Mouse (Mus musculus) hindbrain, embryonic 10.5 days (tissue): ENCODE results near the gene Nup88. TPM values are rescaled to one million over a fixed set of nuclear protein-coding genes. Genes with fewer than 3 reads are reported as not detected.

Experiments
- DNase-seq: peaks from one replicate; pipeline ENCODE4 v3.0.0-alpha.2; 2017; ENCODE audit warnings: low spot score
- H3K27ac ChIP-seq: fragments of 300-500 bp; sonication (generic); 2 replicates; pipeline ENCODE4 v1.5.1; 2016; ENCODE audit warnings: mild to moderate bottlenecking, moderate library complexity
- H3K27me3 ChIP-seq: fragments of 300-500 bp; sonication (generic); 2 replicates; pipeline ENCODE4 v1.6.1; 2016; ENCODE audit warnings: mild to moderate bottlenecking; ENCODE audit not compliant: poor library complexity, insufficient read depth, severe bottlenecking
- H3K36me3 ChIP-seq: fragments of 300-500 bp; sonication (generic); 2 replicates; pipeline ENCODE4 v1.6.1; 2016; ENCODE audit warnings: mild to moderate bottlenecking, moderate library complexity
- H3K4me1 ChIP-seq: fragments of 300-500 bp; sonication (generic); replicated peaks from 2 replicates; pipeline ENCODE4 v1.6.1; 2016; ENCODE audit warnings: mild to moderate bottlenecking
- H3K4me3 ChIP-seq: fragments of 300-500 bp; sonication (generic); 2 replicates; pipeline ENCODE4 v1.5.1; 2016; ENCODE audit warnings: mild to moderate bottlenecking, moderate library complexity
- H3K9me3 ChIP-seq: fragments of 300-500 bp; sonication (generic); 2 replicates; pipeline ENCODE4 v1.6.1; 2016; ENCODE audit warnings: mild to moderate bottlenecking, moderate library complexity
- WGBS: fragments of 180-500 bp; shearing (Covaris S2); methylation state at CpG from one replicate; pipeline ENCODE4 v1.1.7; 2016; 5-methylcytosine and 5-hydroxymethylcytosine counted together
- polyA plus RNA-seq: library from polyadenylated mRNA; unstranded; fragments of >200 nt; fragmentation: Nextera tagmentation; extraction: Ambion mirVana; gene quantifications from 2 replicates; pipeline ENCODE4 v1.2.1, GENCODE M21; 2016

Gene Nup88
- 132 and 148 TPM in 2 replicates for polyA plus RNA-seq

DNA sequence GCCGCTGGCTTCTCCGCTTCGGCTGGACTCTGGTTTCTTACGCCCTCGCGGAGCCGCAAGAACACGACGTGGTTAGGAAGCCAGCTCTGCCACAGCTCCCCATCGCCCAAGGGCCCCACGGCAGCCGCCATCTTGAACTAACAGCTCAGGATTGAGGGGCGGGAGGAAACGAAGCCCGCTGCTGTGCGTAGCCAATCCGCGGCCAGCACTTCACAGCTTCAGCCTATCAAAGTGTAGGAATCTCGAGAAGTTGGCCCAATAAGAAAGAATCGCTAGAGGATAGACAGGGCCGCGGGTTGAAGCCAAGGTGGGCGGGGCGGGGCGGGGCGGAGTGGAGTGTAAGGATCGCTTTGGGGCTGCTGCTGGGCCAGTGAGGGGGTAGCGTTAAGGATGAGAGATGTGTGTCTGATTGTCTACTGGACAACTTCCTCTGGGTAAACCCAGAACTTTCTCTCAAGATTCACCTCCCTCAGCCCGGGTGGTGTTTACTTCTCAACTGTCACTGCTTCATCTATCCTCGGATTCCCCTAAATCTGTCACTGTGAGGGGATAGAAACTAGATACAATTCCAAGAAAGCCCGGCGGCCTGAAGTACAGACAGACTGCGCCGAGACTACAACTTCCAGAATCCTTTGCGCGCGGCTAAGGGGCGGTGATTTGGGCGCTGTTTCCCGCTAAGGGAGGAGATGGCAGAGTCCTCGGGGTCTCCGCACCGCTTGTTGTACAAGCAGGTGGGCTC lies at the start of gene Nup88, which contains the start of gene Rpain:
Nup88 (minus strand) TSS at position 153 of the 739 bp plus-strand sequence.
Rpain (plus strand) TSS at position 393 of the 739 bp plus-strand sequence.
- H3K27me3 ChIP-seq, result no peaks in the 10 kb centered on the region
- H3K27ac ChIP-seq, result peak within 1 kb of the TSS; percentile 94
- WGBS, result under 1% methylated on average over 43 of the region's 43 CpGs
- H3K4me1 ChIP-seq, result peaks cover 22% of the 10 kb centered on the region
- H3K36me3 ChIP-seq, result peaks cover 54% of the 10 kb centered on the region
- peak; percentile 95 for DNase-seq
- H3K4me3 ChIP-seq, result peak within 1 kb of the TSS; percentile 93
- H3K9me3 ChIP-seq, result no peaks in the 10 kb centered on the region

DNA sequence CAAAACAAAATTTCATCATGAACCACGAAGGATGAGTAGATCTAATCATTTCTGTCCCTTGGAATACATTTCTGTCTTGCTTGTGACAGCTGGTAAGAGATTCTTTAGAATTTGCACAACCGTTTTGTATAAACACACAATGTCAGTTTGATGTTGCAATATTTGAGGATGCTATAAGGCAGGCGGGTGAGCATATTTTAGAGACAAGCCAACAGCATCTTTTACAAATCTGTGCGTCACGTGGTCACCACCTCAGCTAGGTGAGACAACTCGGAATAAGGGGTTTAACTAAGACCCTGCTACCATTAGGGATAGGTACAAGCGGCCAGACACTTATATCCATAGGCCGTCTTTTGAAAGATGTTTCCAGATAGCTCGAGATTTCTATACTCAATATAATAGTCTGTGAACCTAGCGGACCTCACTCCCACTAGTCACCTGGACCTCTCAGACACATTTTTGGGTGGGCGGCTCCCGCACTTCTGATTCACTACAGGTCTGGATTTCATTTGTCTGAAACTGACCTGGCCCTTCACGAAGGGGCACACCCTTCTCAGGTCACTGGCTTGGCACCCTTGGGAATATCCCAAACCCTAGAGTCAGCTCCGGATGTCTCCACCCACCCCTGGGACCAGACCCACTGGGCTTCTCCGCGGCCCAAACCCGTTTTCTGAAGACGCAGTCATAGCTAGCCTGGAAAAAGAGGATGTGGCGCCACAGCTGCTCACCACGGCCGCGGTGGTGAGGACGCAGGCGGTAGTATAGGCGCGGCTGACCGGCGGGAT lies 48.8 kb upstream of the Nup88 start:
- Histone ChIP-seq H3K9me3 (no peaks in the 10 kb centered on the region), H3K4me1 (peaks cover 37% of the 10 kb centered on the region), H3K27me3 (no peaks in the 10 kb centered on the region), H3K36me3 (peaks cover 46% of the 10 kb centered on the region), H3K27ac (peak overlapping the region; percentile 95), H3K4me3 (peak overlapping the region; percentile 82)
- DNase-seq, result no peak
- WGBS, result 7% methylated on average over 28 of the region's 28 CpGs

- H3K27ac ChIP-seq, result no peak overlapping the region
- peaks cover 37% of the 10 kb centered on the region for H3K4me1 ChIP-seq
- 90% methylated on average over 1 of the region's 1 CpGs for WGBS
- no peak for DNase-seq
- no peak overlapping the region for H3K4me3 ChIP-seq
- no peaks in the 10 kb centered on the region for H3K9me3 ChIP-seq
- peaks cover 46% of the 10 kb centered on the region for H3K36me3 ChIP-seq
- no peaks in the 10 kb centered on the region for H3K27me3 ChIP-seq
Measured at GRCm38 (mm10) chr11:71017051-71017450, 47.3 kb upstream of the Nup88 start.

DNA sequence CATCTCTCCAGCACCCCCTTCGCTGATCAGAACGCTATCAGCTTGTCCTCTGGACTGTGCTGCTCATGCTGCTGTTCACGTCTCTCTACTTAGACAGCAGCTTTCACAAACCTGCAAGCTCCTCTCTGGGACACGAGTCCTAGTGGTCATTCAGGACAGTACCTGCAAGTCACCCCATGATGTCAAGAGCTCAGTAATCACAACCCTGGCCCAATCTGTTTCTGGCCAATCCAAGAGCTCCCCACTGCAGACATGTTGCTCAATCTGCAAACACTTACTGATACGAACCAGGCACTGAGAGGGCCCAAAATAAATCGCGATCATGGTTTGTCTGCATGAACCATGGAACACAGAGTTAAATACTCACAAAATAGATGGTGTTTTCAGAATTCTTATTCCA lies 43.0 kb upstream of the Nup88 start:
- DNase-seq, result no peak
- no peaks in the 10 kb centered on the region for H3K9me3 ChIP-seq
- WGBS, result 95% methylated on average over 7 of the region's 7 CpGs
- no peaks in the 10 kb centered on the region for H3K27me3 ChIP-seq
- peaks cover 14% of the 10 kb centered on the region for H3K4me1 ChIP-seq
- peaks cover 69% of the 10 kb centered on the region for H3K36me3 ChIP-seq
- no peak overlapping the region for H3K4me3 ChIP-seq
- no peak overlapping the region for H3K27ac ChIP-seq

- no peak overlapping the region for H3K4me3 ChIP-seq
- H3K27ac ChIP-seq, result no peak overlapping the region
- H3K36me3 ChIP-seq, result peaks cover 62% of the 10 kb centered on the region
- no peaks in the 10 kb centered on the region for H3K27me3 ChIP-seq
- DNase-seq, result no peak
- peaks cover 10% of the 10 kb centered on the region for H3K4me1 ChIP-seq
- no peaks in the 10 kb centered on the region for H3K9me3 ChIP-seq
- WGBS, result 98% methylated on average over 3 of the region's 3 CpGs
Measured at GRCm38 (mm10) chr11:71008321-71008720, 38.5 kb upstream of the Nup88 start.

DNA sequence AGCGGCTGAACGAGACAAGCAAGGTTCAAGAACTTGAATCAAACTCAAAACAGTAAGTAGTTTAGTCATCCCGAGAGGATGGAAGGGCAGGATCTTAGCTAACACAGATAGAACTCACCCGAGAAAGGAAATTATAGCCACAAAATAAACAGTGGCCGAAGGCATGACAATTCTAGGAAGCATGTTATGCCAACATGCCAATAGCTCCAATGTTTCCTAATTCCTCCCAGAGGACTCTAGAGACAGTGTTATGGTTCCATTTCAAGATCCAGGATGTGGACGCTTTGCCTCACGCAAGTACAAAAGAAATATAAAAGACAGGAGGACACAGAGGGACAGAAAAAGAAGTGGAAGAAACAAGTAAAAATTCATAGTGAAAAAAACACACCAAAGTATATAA lies 38.1 kb upstream of the Nup88 start:
- Histone ChIP-seq H3K9me3 (no peaks in the 10 kb centered on the region), H3K27me3 (no peaks in the 10 kb centered on the region), H3K4me3 (no peak overlapping the region), H3K27ac (no peak overlapping the region), H3K36me3 (peaks cover 57% of the 10 kb centered on the region), H3K4me1 (peaks cover 15% of the 10 kb centered on the region)
- DNase-seq, result no peak
- 90% methylated on average over 7 of the region's 7 CpGs for WGBS

GRCm38 (mm10) chr11:71007026-71007425 lies 37.3 kb upstream of the Nup88 start:
- Histone ChIP-seq H3K9me3 (no peaks in the 10 kb centered on the region), H3K4me1 (peaks cover 20% of the 10 kb centered on the region), H3K4me3 (no peak overlapping the region), H3K36me3 (peaks cover 49% of the 10 kb centered on the region), H3K27ac (no peak overlapping the region), H3K27me3 (no peaks in the 10 kb centered on the region)
- no peak for DNase-seq
- whole genome bisulfite sequencing, result 96% methylated on average over 6 of the region's 6 CpGs

DNA sequence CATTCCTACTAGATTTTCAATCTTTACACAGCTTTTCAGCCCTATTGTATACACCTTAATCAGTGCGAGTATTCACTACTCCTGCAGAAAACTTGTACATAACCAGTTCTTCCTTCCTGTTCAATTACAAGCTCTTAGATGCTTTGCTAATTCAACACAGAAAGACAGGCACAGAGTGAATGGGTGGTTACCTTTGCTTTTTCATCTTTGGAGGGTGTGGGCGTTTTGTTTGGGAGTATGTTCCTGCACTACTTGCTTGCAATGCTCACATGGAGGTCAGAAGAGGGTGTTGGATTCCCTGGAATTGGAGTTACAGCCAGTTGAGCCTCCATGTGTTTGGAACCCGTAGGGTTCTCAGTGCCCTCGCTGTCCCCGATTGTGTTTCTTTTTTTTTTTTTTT lies 35.3 kb upstream of the Nup88 start:
- DNase-seq, result no peak
- WGBS, result 64% methylated on average over 5 of the region's 5 CpGs
- Histone ChIP-seq H3K27ac (peak overlapping the region; percentile 86), H3K27me3 (no peaks in the 10 kb centered on the region), H3K9me3 (no peaks in the 10 kb centered on the region), H3K36me3 (peaks cover 42% of the 10 kb centered on the region), H3K4me1 (peaks cover 20% of the 10 kb centered on the region), H3K4me3 (peak overlapping the region; percentile 71)

- Histone ChIP-seq H3K27ac (peak within 1 kb of the TSS; percentile 86), H3K4me1 (peaks cover 20% of the 10 kb centered on the region), H3K9me3 (no peaks in the 10 kb centered on the region), H3K36me3 (peaks cover 42% of the 10 kb centered on the region), H3K27me3 (no peaks in the 10 kb centered on the region), H3K4me3 (peak within 1 kb of the TSS; percentile 71)
- DNase-seq, result peak; percentile 98
- under 1% methylated on average over 35 of the region's 35 CpGs for WGBS
Measured at GRCm38 (mm10) chr11:71004316-71004773, 34.6 kb upstream of the Nup88 start, which contains the start of gene Dhx33. Gene Dhx33, minus strand, starts transcription at chr11:71004437.

DNA sequence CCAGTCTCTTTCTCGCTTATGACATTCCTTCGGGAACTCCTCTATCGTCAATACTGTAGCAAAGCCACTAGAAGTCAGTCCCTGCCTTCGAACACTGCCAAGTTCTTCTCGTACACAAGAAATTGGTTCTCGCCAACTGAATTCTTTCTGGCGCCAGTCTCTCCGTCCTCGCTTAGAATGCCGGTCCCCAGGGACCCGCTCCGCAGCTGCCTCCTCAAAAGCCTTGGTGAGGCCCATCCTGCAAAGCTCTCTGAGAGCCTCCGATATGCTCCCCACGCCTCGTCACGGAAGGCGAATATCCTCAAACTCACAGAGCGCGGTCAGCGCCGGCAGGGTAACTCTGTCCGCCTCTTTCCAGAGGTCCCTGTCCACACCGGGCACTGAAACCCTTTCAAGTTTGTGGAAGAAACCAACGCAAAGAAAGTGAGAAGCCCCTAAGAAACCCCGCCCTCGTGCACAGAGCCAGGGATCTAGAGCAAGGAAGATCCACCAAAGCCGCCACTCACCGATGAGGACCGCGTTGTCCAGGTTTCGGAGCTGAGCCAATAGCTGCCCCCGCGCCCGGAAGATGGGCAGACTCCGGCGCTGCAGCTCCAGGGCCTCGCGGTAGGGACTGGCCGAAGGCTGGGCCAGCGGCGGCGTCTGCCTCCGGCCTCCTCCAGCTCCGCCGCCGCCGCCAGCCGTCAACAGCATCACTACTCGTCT lies 34.0 kb upstream of the Nup88 start:
- Histone ChIP-seq H3K4me1 (peaks cover 20% of the 10 kb centered on the region), H3K27me3 (no peaks in the 10 kb centered on the region), H3K9me3 (no peaks in the 10 kb centered on the region), H3K4me3 (peak overlapping the region; percentile 71), H3K27ac (peak overlapping the region; percentile 86), H3K36me3 (peaks cover 43% of the 10 kb centered on the region)
- DNase-seq, result peak; percentile 55
- under 1% methylated on average over 49 of the region's 49 CpGs for WGBS

DNA sequence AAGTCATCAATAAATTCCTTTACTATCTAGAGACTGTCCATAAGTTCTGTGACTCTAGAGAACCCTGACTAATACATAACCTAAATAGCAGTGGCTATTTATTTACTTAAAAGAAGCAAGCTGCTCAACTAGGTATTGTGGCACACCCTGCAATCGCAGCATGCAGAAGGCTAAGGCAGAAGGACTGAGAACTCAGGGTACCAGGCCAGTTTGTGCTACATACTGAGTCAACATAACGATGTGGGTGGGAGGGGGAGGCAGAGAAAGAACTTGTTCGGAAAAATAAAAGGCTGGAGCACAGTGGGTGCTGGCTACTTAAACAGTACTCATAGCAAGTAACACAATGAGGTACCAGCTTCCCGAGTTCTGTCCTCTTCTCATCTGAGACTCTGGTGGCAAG lies 31.4 kb upstream of the Nup88 start:
- WGBS, result 89% methylated on average over 4 of the region's 4 CpGs

GRCm38 (mm10) chr11:70982557-70983228 lies 12.9 kb upstream of the Nup88 start, which contains the start of gene C1qbp:
Gene C1qbp, minus strand, starts transcription at chr11:70983026.
- peaks cover 13% of the 10 kb centered on the region for H3K4me1 ChIP-seq
- H3K27me3 ChIP-seq, result no peaks in the 10 kb centered on the region
- H3K9me3 ChIP-seq, result no peaks in the 10 kb centered on the region
- peak; percentile 91 for DNase-seq
- peak within 1 kb of the TSS; percentile 75 for H3K4me3 ChIP-seq
- peaks cover 77% of the 10 kb centered on the region for H3K36me3 ChIP-seq
- H3K27ac ChIP-seq, result peak within 1 kb of the TSS; percentile 88
- WGBS, result 1% methylated on average over 64 of the region's 64 CpGs

More for the DNA sequence above, 31.4 kb upstream of the Nup88 start:
- Histone ChIP-seq H3K9me3 (no peaks in the 10 kb centered on the region), H3K4me1 (peaks cover 20% of the 10 kb centered on the region), H3K27me3 (no peaks in the 10 kb centered on the region), H3K4me3 (no peak overlapping the region), H3K27ac (no peak overlapping the region), H3K36me3 (peaks cover 51% of the 10 kb centered on the region)
- no peak for DNase-seq
